Mouse (Mus musculus) heart, postnatal 36 days (tissue): ENCODE results near the gene Wls. TPM values are rescaled to one million over a fixed set of nuclear protein-coding genes. Genes with fewer than 3 reads are reported as not detected.
A peak's percentile ranks its signal among the peaks of the same experiment; 100 is the strongest.

Experiments used
- DNase-seq, 2 experiments: peaks; one replicate each; pipeline ENCODE4 v3.0.0; 2021 to 2022
- intact Hi-C: fragments of 180-260 bp; cut with DNase I; formaldehyde crosslinking; loops from one replicate; pipeline ENCODE4 v1.15.1; 2025
- total RNA-seq, 2 experiments: library from RNA; stranded (reverse); gene quantifications; 2 replicates each; pipeline ENCODE4 v1.2.3; 2021

Gene Wls
- 10 to 100 TPM; 44.2 to 46.0 TPM for total RNA-seq

- intact Hi-C loops = no loop called here
- peak; percentile 74 to 75 for DNase-seq
Observed at GRCm38 (mm10) chr3:159839481-159839880, at the start of gene Wls. Gene Wls, plus strand, starts transcription at chr3:159839672.

- intact Hi-C loops = no loop called here
- no peak for DNase-seq
Observed at GRCm38 (mm10) chr3:159789781-159790180, 49.7 kb upstream of the Wls start.

GRCm38 (mm10) chr3:159831535-159831934 is 7.9 kb upstream of the Wls start:
- no peak for DNase-seq

GRCm38 (mm10) chr3:159840002-159840816 is 737 bp downstream of the Wls start:
- intact Hi-C loops = loop anchor here (2.0 kb wide), 1 partner anchor 45 kb away; no protein-coding TSS in a partner anchor
- DNase-seq = peak; percentile 60 to 73

More at GRCm38 (mm10) chr3:159831535-159831934, 7.9 kb upstream of the Wls start:
- intact Hi-C loops = no loop called here

GRCm38 (mm10) chr3:159840817-159841390 is 1.4 kb downstream of the Wls start:
- intact Hi-C loops = loop anchor here (2.0 kb wide), 1 partner anchor 44 kb away; no protein-coding TSS in a partner anchor
- peak; percentile 23 to 40 for DNase-seq

GRCm38 (mm10) chr3:159841458-159841857 is 2.0 kb downstream of the Wls start:
- peak; percentile 5 to 16 for DNase-seq
- intact Hi-C loops = loop anchor here (2.0 kb wide), 1 partner anchor 43 kb away; no protein-coding TSS in a partner anchor

GRCm38 (mm10) chr3:159843135-159843534 is 3.7 kb downstream of the Wls start:
- no peak for DNase-seq
- intact Hi-C loops = no loop called here

GRCm38 (mm10) chr3:159847410-159848016 is 8.0 kb downstream of the Wls start:
- DNase-seq = no peak

GRCm38 (mm10) chr3:159848156-159848555 is 8.7 kb downstream of the Wls start:
- DNase-seq = no peak
- intact Hi-C loops = no loop called here

More at GRCm38 (mm10) chr3:159847410-159848016, 8.0 kb downstream of the Wls start:
- intact Hi-C loops = no loop called here

- DNase-seq = no peak
- intact Hi-C loops = no loop called here
Observed at GRCm38 (mm10) chr3:159851476-159851875, 12.0 kb downstream of the Wls start.

- no peak for DNase-seq
- intact Hi-C loops = no loop called here
Observed at GRCm38 (mm10) chr3:159851980-159852379, 12.5 kb downstream of the Wls start.

GRCm38 (mm10) chr3:159857112-159857511 is 17.6 kb downstream of the Wls start:
- no peak for DNase-seq
- intact Hi-C loops = no loop called here

GRCm38 (mm10) chr3:159865691-159866090 is 26.2 kb downstream of the Wls start:
- DNase-seq = no peak
- intact Hi-C loops = no loop called here

GRCm38 (mm10) chr3:159878983-159879382 is 39.5 kb downstream of the Wls start:
- intact Hi-C loops = no loop called here
- no peak for DNase-seq

GRCm38 (mm10) chr3:159883325-159883724 is 43.9 kb downstream of the Wls start:
- intact Hi-C loops = no loop called here
- DNase-seq = no peak

GRCm38 (mm10) chr3:159884802-159885201 is 45.3 kb downstream of the Wls start:
- intact Hi-C loops = loop anchor here (2.0 kb wide), 1 partner anchor 44 kb away; no protein-coding TSS in a partner anchor
- peak in 1 of 2 experiments; percentile 12 for DNase-seq

- intact Hi-C loops = loop anchor here (2.0 kb wide), 1 partner anchor 44 kb away; no protein-coding TSS in a partner anchor
- DNase-seq = peak; percentile 72 to 74
Observed at GRCm38 (mm10) chr3:159885271-159885670, 45.8 kb downstream of the Wls start.

- DNase-seq = no peak
- intact Hi-C loops = loop anchor here (2.0 kb wide), 1 partner anchor 45 kb away; no protein-coding TSS in a partner anchor
Observed at GRCm38 (mm10) chr3:159885781-159886400, 46.4 kb downstream of the Wls start.

GRCm38 (mm10) chr3:159890176-159891056 is 50.9 kb downstream of the Wls start:
- intact Hi-C loops = no loop called here
- no peak for DNase-seq
